Mouse (Mus musculus) spleen, adult 2 months (tissue): ENCODE results near the gene Add3.

ENCODE experiments used
- CTCF ChIP-seq: fragments of 200-500 bp; IDR thresholded peaks from 2 replicates; pipeline ENCODE4 v1.5.1; 2011; ENCODE audit warnings: mild to moderate bottlenecking, inconsistent platforms; ENCODE audit not compliant: insufficient read depth, insufficient read length, insufficient replicate concordance; ENCODE audit errors: extremely low read depth
- POLR2A ChIP-seq: fragments of 200-500 bp; IDR thresholded peaks from 2 replicates; pipeline ENCODE4 v1.6.1; 2011; ENCODE audit warnings: low read depth, low read length, inconsistent platforms

GRCm38 (mm10) chr19:53159351-53159750 is 19.1 kb downstream of the Add3 start:
- TF ChIP-seq POLR2A = no peak
- no peak for TF ChIP-seq CTCF
